Mouse (Mus musculus): ENCODE data around the gene Psmd2. TPM values are rescaled to one million over a fixed set of nuclear protein-coding genes. Genes with fewer than 3 reads are reported as not detected.

Psmd2 gene
- polyA plus RNA-seq (2017; shearing (Covaris generic)): 183 TPM

GRCm38 (mm10) chr16:20651076-20651946 is at the start of gene Psmd2:
Gene Psmd2 (plus strand): TSS chr16:20651652.

DNA sequence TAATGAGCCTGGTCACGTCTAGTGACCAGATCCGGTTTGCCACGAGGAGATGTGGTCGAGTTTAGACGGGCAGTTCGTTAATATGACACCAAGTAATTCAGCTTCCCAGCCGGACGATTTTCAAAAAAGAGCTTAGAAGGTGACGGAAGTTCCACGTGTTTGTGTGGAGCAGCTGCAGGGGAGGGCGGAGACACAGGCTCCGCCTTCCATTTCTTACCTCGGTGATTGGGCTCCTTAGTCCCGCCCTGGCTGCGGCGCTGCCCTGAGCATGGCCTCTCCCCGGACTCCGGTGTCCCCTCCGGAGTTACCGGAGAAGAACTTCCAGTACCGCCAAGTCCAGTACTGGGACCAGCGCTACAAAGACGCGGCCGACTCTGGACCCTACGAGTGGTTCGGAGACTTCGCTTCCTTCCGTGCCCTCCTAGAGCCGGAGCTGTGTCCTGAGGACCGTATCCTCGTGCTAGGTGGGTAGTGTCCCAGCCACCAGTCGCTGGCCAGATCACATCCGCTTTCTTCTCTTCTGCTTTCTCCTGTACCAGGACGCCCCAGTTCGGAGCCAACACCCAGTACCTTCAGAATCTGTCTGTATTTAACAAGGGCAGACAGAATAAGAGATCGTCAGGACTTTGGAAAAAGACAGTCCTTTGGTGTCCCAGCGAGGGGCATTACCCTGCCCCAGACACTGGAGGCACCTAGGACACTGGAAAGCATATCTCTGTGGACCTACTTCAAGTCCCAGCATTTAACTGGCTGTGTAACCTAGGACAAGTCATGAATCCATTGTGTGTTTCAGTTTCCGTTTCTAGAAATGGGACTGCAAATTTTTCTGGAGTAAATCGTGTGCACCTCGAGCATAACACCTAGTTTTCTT is 39.9 kb upstream of the Psmd2 start, which contains the start of the genes Eef1akmt4, Gm49333 and Alg3:
Gene Eef1akmt4 (plus strand): TSS at position 237 of the 871 bp plus-strand sequence.
Gene Gm49333 (plus strand): TSS at position 254 of the 871 bp plus-strand sequence.
Gene Alg3 (minus strand): TSS at position 379 of the 871 bp plus-strand sequence.

GRCm38 (mm10) chr16:20621191-20621990 is 30.1 kb upstream of the Psmd2 start, which contains the start of gene Camk2n2:
Gene Camk2n2 (minus strand): TSS chr16:20621287.

DNA sequence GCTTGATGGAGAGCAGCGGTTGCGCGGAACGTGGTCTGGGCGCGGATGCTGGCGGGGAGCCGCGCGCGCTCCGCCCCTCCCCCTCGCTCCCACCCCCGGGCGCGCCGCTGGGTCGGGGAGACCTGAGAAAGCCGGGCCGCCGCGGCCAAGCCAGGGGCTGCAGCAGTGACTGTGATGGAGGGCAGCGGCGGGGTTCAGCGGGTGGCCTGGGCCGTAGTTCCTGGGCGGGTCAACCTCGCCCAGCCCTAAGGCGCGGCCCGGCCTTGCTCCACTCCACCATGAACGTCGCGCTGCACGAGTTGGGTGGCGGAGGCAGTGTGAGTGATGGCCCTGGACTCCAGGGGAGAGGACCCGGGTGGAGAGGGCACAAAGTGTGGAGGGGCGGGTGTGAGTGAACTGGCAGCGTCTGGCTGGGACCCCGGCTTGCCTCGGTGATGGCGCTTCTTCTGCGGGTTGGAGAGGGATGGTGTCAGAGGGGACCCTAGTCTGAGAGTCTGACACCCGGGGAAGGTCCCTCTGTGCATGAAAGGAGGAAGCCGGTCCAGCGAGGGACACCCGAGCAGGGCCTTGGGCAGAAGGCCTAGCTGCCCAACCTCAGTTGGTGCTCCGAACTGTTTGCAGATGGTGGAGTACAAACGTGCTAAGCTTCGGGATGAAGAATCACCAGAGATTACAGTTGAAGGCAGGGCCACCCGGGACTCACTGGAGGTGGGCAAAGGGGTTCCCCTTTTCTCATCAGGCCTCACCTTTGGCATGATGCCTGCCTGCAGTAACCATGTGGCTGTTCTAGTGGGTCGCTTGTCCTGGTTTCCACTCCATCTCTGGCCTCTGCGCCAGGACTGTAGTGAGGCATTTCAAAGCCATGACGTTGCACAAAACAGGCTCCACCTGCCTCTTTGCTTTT is 21.5 kb upstream of the Psmd2 start, which contains the start of gene Ece2:
Gene Ece2 (plus strand): TSS at position 98 of the 904 bp plus-strand sequence.

GRCm38 (mm10) chr16:20668013-20668412 is 16.6 kb downstream of the Psmd2 start, which contains the start of gene Eif4g1:
Gene Eif4g1 (plus strand): TSS chr16:20668313.

GRCm38 (mm10) chr16:20693111-20693701 is 41.8 kb downstream of the Psmd2 start, which contains the start of gene Fam131a:
Gene Fam131a (plus strand): TSS chr16:20693241.

Other genes with a start within 250 kb of the Psmd2 start
- 30.8 TPM for gene Abcc5, start 225.3 kb upstream of the Psmd2 start, polyA plus RNA-seq (2017; shearing (Covaris generic))
- 70.0 TPM for gene Eif2b5, start 152.8 kb upstream of the Psmd2 start, polyA plus RNA-seq (2017; shearing (Covaris generic))
- 14.3 TPM for gene Dvl3, start 134.7 kb upstream of the Psmd2 start, polyA plus RNA-seq (2017; shearing (Covaris generic))
- gene Ap2m1, start 116.2 kb upstream of the Psmd2 start, polyA plus RNA-seq (2017; shearing (Covaris generic)): 372 TPM
- 71.6 TPM for gene Abcf3, start 103.1 kb upstream of the Psmd2 start, polyA plus RNA-seq (2017; shearing (Covaris generic))
- gene Vwa5b2, start 62.2 kb upstream of the Psmd2 start, polyA plus RNA-seq (2017; shearing (Covaris generic)): 0.23 TPM
- gene Eef1akmt4, start 40.1 kb upstream of the Psmd2 start, polyA plus RNA-seq (2017; shearing (Covaris generic)): 1.8 TPM
- gene Gm49333, start 40.0 kb upstream of the Psmd2 start, polyA plus RNA-seq (2017; shearing (Covaris generic)): not detected
- 17.6 TPM for gene Alg3, start 39.9 kb upstream of the Psmd2 start, polyA plus RNA-seq (2017; shearing (Covaris generic))
- 0.49 TPM for gene Camk2n2, start 30.4 kb upstream of the Psmd2 start, polyA plus RNA-seq (2017; shearing (Covaris generic))
- gene Ece2, start 21.8 kb upstream of the Psmd2 start, polyA plus RNA-seq (2017; shearing (Covaris generic)): not detected
- 124 TPM for gene Eif4g1, start 16.7 kb downstream of the Psmd2 start, polyA plus RNA-seq (2017; shearing (Covaris generic))
- gene Fam131a, start 41.6 kb downstream of the Psmd2 start, polyA plus RNA-seq (2017; shearing (Covaris generic)): 1.1 TPM
- 37.0 TPM for gene Polr2h, start 66.0 kb downstream of the Psmd2 start, polyA plus RNA-seq (2017; shearing (Covaris generic))
- 2.3 TPM for gene Clcn2, start 66.1 kb downstream of the Psmd2 start, polyA plus RNA-seq (2017; shearing (Covaris generic))
- gene Chrd, start 81.5 kb downstream of the Psmd2 start, polyA plus RNA-seq (2017; shearing (Covaris generic)): 0.13 TPM
- 0.56 TPM for gene Thpo, start 82.9 kb downstream of the Psmd2 start, polyA plus RNA-seq (2017; shearing (Covaris generic))

Measured in effector memory CD4-positive, alpha-beta T cell, adult 7 months (primary cell).